Mouse (Mus musculus) heart, embryonic 11.5 days (tissue): Measurements from ENCODE around the gene Pnkp. TPM values are rescaled to one million over a fixed set of nuclear protein-coding genes. Genes with fewer than 3 reads are reported as not detected.

Experiments
- ATAC-seq: fragments of 200-750 bp; cut with Nextera tagmentation; replicated peaks from 2 replicates; pipeline ENCODE4 v1.8.0; 2017; ENCODE audit warnings: moderate library complexity; ENCODE audit not compliant: insufficient number of reproducible peaks, low FRiP score, low TSS enrichment
- H3K27ac ChIP-seq: fragments of 300-500 bp; sonication (generic); 2 replicates; pipeline ENCODE4 v1.5.1; 2014; ENCODE audit warnings: mild to moderate bottlenecking, low read depth, low read length
- H3K27me3 ChIP-seq: fragments of 300-500 bp; sonication (generic); 2 replicates; pipeline ENCODE4 v1.6.1; 2014; ENCODE audit warnings: mild to moderate bottlenecking, low read length, mixed read lengths; ENCODE audit not compliant: control insufficient read depth, insufficient read depth
- H3K36me3 ChIP-seq: fragments of 300-500 bp; sonication (generic); 2 replicates; pipeline ENCODE4 v1.6.1; 2014; ENCODE audit warnings: mild to moderate bottlenecking, low read length, moderate library complexity, mixed read lengths; ENCODE audit not compliant: control insufficient read depth, insufficient read depth
- H3K4me1 ChIP-seq: fragments of 300-500 bp; sonication (generic); 2 replicates; pipeline ENCODE4 v1.6.1; 2014; ENCODE audit warnings: low read length; ENCODE audit not compliant: control insufficient read depth, insufficient read depth
- H3K4me2 ChIP-seq: fragments of 300-500 bp; sonication (generic); 2 replicates; pipeline ENCODE4 v1.6.1; 2014; ENCODE audit warnings: mild to moderate bottlenecking, moderate library complexity
- H3K4me3 ChIP-seq: fragments of 300-500 bp; sonication (generic); 2 replicates; pipeline ENCODE4 v1.5.1; 2014; ENCODE audit warnings: low read depth, low read length
- H3K9ac ChIP-seq: fragments of 300-500 bp; sonication (generic); 2 replicates; pipeline ENCODE4 v1.6.1; 2014; ENCODE audit warnings: mild to moderate bottlenecking, low read depth, low read length, moderate library complexity
- H3K9me3 ChIP-seq: fragments of 300-500 bp; sonication (generic); replicated peaks from 2 replicates; pipeline ENCODE4 v1.6.1; 2016; ENCODE audit warnings: low read length; ENCODE audit not compliant: control insufficient read depth
- WGBS: fragments of 180-500 bp; shearing (Covaris S2); extraction: QIAGEN DNeasy Blood & Tissue Kit; methylation state at CpG from one replicate; pipeline ENCODE4 v1.1.7; 2014; ENCODE audit not compliant: insufficient replicate concordance; 5-methylcytosine and 5-hydroxymethylcytosine counted together
- polyA plus RNA-seq: library from polyadenylated mRNA; unstranded; fragments of >200 nt; fragmentation: Nextera tagmentation; extraction: Ambion mirVana; gene quantifications from 2 replicates; pipeline ENCODE4 v1.2.1, GENCODE M21; 2014

The Pnkp gene
- polyA plus RNA-seq, 1 experiment from 2014 or later = 18.9 TPM

- no peaks in the 10 kb centered on the region for H3K9me3 ChIP-seq
- H3K27me3 ChIP-seq = peaks cover 13% of the 10 kb centered on the region
- peaks cover 12% of the 10 kb centered on the region for H3K4me1 ChIP-seq
- H3K9ac ChIP-seq = no peak overlapping the region
- peaks cover 9% of the 10 kb centered on the region for H3K36me3 ChIP-seq
- ATAC-seq = no peak
- WGBS = 39% methylated on average over 3 of the region's 3 CpGs
- H3K27ac ChIP-seq = no peak overlapping the region
- H3K4me3 ChIP-seq = no peak overlapping the region
- H3K4me2 ChIP-seq = no peak overlapping the region
Observed at GRCm38 (mm10) chr7:44836016-44836404, 20.9 kb upstream of the Pnkp start.

- no peak overlapping the region for H3K9ac ChIP-seq
- WGBS = 85% methylated on average over 9 of the region's 9 CpGs
- H3K27ac ChIP-seq = no peak overlapping the region
- no peaks in the 10 kb centered on the region for H3K9me3 ChIP-seq
- peaks cover 12% of the 10 kb centered on the region for H3K4me1 ChIP-seq
- no peak for ATAC-seq
- H3K27me3 ChIP-seq = peaks cover 13% of the 10 kb centered on the region
- no peak overlapping the region for H3K4me3 ChIP-seq
- peaks cover 6% of the 10 kb centered on the region for H3K36me3 ChIP-seq
- no peak overlapping the region for H3K4me2 ChIP-seq
Observed at GRCm38 (mm10) chr7:44836423-44837053, 20.4 kb upstream of the Pnkp start.

- ATAC-seq = no peak
- WGBS = 83% methylated on average over 6 of the region's 6 CpGs
- H3K4me3 ChIP-seq = no peak overlapping the region
- H3K36me3 ChIP-seq = peaks cover 5% of the 10 kb centered on the region; the same call in 1 of the 2 replicates
- H3K9me3 ChIP-seq = no peaks in the 10 kb centered on the region
- H3K27ac ChIP-seq = no peak overlapping the region
- no peak overlapping the region for H3K9ac ChIP-seq
- H3K4me2 ChIP-seq = no peak overlapping the region
- H3K27me3 ChIP-seq = peaks cover 13% of the 10 kb centered on the region
- peaks cover 12% of the 10 kb centered on the region for H3K4me1 ChIP-seq
Observed at GRCm38 (mm10) chr7:44838073-44838472, 18.9 kb upstream of the Pnkp start.

- peak overlapping the region; percentile 65 for H3K4me2 ChIP-seq
- H3K36me3 ChIP-seq = peaks cover 8% of the 10 kb centered on the region; the same call in 1 of the 2 replicates
- no peak; the same call in 1 of the 2 replicates for ATAC-seq
- H3K9me3 ChIP-seq = no peaks in the 10 kb centered on the region
- no peak overlapping the region for H3K27ac ChIP-seq
- 24% methylated on average over 11 of the region's 11 CpGs for WGBS
- H3K9ac ChIP-seq = peak overlapping the region; percentile 47; the same call in 1 of the 2 replicates
- H3K4me1 ChIP-seq = peaks cover 12% of the 10 kb centered on the region
- peak overlapping the region; percentile 29 for H3K4me3 ChIP-seq
- peaks cover 13% of the 10 kb centered on the region for H3K27me3 ChIP-seq
Observed at GRCm38 (mm10) chr7:44839171-44839490, 17.8 kb upstream of the Pnkp start.

GRCm38 (mm10) chr7:44839491-44840191 is 17.3 kb upstream of the Pnkp start:
- Histone ChIP-seq H3K4me3 (peak overlapping the region; percentile 29), H3K36me3 (peaks cover 13% of the 10 kb centered on the region; the same call in 1 of the 2 replicates), H3K9me3 (no peaks in the 10 kb centered on the region), H3K27ac (no peak overlapping the region), H3K27me3 (peaks cover 13% of the 10 kb centered on the region), H3K4me2 (peak overlapping the region; percentile 65), H3K4me1 (peaks cover 12% of the 10 kb centered on the region), H3K9ac (peak overlapping the region; percentile 47)
- ATAC-seq = peak; percentile 63
- WGBS = 2% methylated on average over 57 of the region's 58 CpGs

GRCm38 (mm10) chr7:44840426-44840825 is 16.5 kb upstream of the Pnkp start:
- H3K36me3 ChIP-seq = peaks cover 15% of the 10 kb centered on the region; the same call in 1 of the 2 replicates
- H3K4me2 ChIP-seq = peak overlapping the region; percentile 65
- H3K4me1 ChIP-seq = peaks cover 12% of the 10 kb centered on the region
- no peak for ATAC-seq
- peaks cover 13% of the 10 kb centered on the region for H3K27me3 ChIP-seq
- 0 out of 2 replicates have a peak overlapping the region, but pooled peaks have one; percentile 34 for H3K9ac ChIP-seq
- H3K9me3 ChIP-seq = no peaks in the 10 kb centered on the region
- 56% methylated on average over 14 of the region's 14 CpGs for WGBS
- no peak overlapping the region for H3K27ac ChIP-seq
- H3K4me3 ChIP-seq = peak overlapping the region; percentile 29; the same call in 1 of the 2 replicates

GRCm38 (mm10) chr7:44841825-44842463 is 15.0 kb upstream of the Pnkp start:
- Histone ChIP-seq H3K4me3 (no peak overlapping the region), H3K4me2 (no peak overlapping the region), H3K9me3 (no peaks in the 10 kb centered on the region), H3K4me1 (peaks cover 9% of the 10 kb centered on the region), H3K27me3 (peaks cover 13% of the 10 kb centered on the region), H3K36me3 (peaks cover 22% of the 10 kb centered on the region), H3K9ac (no peak overlapping the region), H3K27ac (no peak overlapping the region)
- 90% methylated on average over 8 of the region's 8 CpGs for WGBS
- no peak for ATAC-seq

GRCm38 (mm10) chr7:44845006-44845405 is 11.9 kb upstream of the Pnkp start:
- Histone ChIP-seq H3K27me3 (peaks cover 5% of the 10 kb centered on the region), H3K4me2 (no peak overlapping the region), H3K4me3 (no peak overlapping the region), H3K9ac (no peak overlapping the region), H3K4me1 (peaks cover 8% of the 10 kb centered on the region), H3K36me3 (peaks cover 22% of the 10 kb centered on the region), H3K9me3 (no peaks in the 10 kb centered on the region), H3K27ac (no peak overlapping the region)
- no peak for ATAC-seq
- 88% methylated on average over 10 of the region's 10 CpGs for WGBS
